Mouse (Mus musculus) lung, adult 2 months (tissue): ENCODE data around the gene Igsf21.

Experiments used
- CTCF ChIP-seq: fragments of 200-500 bp; IDR thresholded peaks from 2 replicates; pipeline ENCODE4 v1.5.1; 2011; ENCODE audit warnings: mild to moderate bottlenecking, low read length, control low read depth; ENCODE audit not compliant: insufficient read depth
- POLR2A ChIP-seq: fragments of 200-500 bp; IDR thresholded peaks from 2 replicates; pipeline ENCODE4 v1.6.1; 2011; ENCODE audit warnings: low read depth, mild to moderate bottlenecking, control low read depth, low read length, borderline replicate concordance; ENCODE audit errors: extremely low read depth

- TF ChIP-seq CTCF = no peak
- TF ChIP-seq POLR2A = no peak
These were observed 235.7 kb downstream of the Igsf21 start for GRCm38 (mm10) chr4:140010728-140011470.
